In the genomic region with DNA sequence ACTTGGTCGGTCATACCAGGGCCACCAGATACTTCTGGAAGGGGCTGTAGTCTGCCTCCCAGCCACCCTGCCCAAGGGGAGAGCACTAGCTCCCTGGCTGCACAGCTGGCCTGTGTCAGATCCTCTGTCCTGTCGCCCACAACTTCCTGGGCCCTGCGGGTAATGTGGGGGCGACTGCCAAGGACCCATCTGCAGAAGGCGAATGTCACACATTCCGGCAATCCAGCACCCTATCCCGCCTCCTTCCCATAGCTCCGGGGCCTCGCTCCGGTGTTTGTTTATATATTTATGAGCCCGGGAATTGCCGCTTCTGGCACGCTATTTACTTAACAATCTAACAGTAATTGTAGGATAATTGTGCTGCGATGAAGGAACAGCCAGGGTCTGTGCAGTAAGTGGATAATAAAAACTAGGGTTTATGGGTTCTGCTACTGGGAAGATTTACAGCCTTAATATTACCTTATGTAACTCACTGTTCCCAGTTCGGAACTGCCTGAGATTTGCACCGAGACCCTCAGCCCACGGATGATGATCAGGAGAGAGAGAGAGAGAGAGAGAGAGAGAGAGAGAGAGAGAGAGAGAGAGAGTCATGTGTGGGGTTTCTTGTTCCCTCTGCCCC, we compare ENCODE assay signal across 14 mouse cellular contexts.
DNase-seq lines count a peak whose midpoint lies in the region; ATAC-seq lines count a peak whose summit lies in the region.
"Had no signal": no experiment of that assay in that cellular context is flagged by ENCODE, and none has a peak within 500 bp of the region (broad histone marks: within the 10 kb centered on the region; RNA-seq: fewer than 3 reads in every experiment).

No protein-coding gene starts in this region.

- no peak for ATAC-seq in monocyte, adult 5-6 weeks (replicated peaks; ENCODE audit: insufficient number of reproducible peaks, low FRiP score, low TSS enrichment, poor library complexity, severe bottlenecking)
- ATAC-seq in midbrain, embryonic 14.5 days (ENCODE audit: low FRiP score, low TSS enrichment), result no peak

- H3K4me1 ChIP-seq in midbrain, embryonic 14.5 days (ENCODE audit: control insufficient read depth, insufficient read depth, low read length), result no peaks in the 10 kb centered on the region
- H3K4me1 ChIP-seq: heart, embryonic 12.5 days; hindbrain, embryonic 10.5 days; midbrain, embryonic 12.5 days had no signal

- DNase-seq in kidney, postnatal 10 days, result peak; percentile 20
- no peak for DNase-seq in kidney, adult 18-20 months
- DNase-seq in forelimb bud, embryonic 11.5 days (ENCODE audit: low read depth, low spot score), result peak; percentile 27
- DNase-seq in kidney, postnatal 36 days, result peak; percentile 4 to 10
- peak; percentile 50 to 74 for DNase-seq in left cerebral cortex, postnatal 25 days (ENCODE audit: low spot score in 2 of 2)
- no peak for DNase-seq in midbrain, embryonic 14.5 days
- DNase-seq in cerebellum, adult 11-12 months, result no peak
- DNase-seq: adrenal gland, adult 2 months; thymus, adult 2 months had no signal

- intact Hi-C loops in left cerebral cortex, postnatal 25 days (cut with DNase I), result no loop called here

- no peak overlapping the region for H3K4me3 ChIP-seq in midbrain, embryonic 14.5 days (replicated peaks; ENCODE audit: low read depth, low read length)
- H3K4me3 ChIP-seq: heart, embryonic 12.5 days; hindbrain, embryonic 10.5 days; midbrain, embryonic 12.5 days had no signal

- H3K36me3 ChIP-seq in midbrain, embryonic 14.5 days (ENCODE audit: control insufficient read depth, insufficient read depth, low read length), result no peaks in the 10 kb centered on the region
- H3K36me3 ChIP-seq: heart, embryonic 12.5 days; hindbrain, embryonic 10.5 days; midbrain, embryonic 12.5 days had no signal

- no peaks in the 10 kb centered on the region for H3K27me3 ChIP-seq in midbrain, embryonic 14.5 days (ENCODE audit: control insufficient read depth, insufficient read depth, low read length)
- H3K27me3 ChIP-seq: heart, embryonic 12.5 days; midbrain, embryonic 12.5 days had no signal

- 88% methylated on average over 17 of the region's 17 CpGs for WGBS in midbrain, embryonic 14.5 days

- H3K27ac ChIP-seq in midbrain, embryonic 14.5 days (replicated peaks; ENCODE audit: low read depth, low read length), result no peak overlapping the region
- H3K27ac ChIP-seq: hindbrain, embryonic 10.5 days; liver, embryonic 14.5 days; midbrain, embryonic 12.5 days had no signal

- H3K9ac ChIP-seq in midbrain, embryonic 14.5 days (replicated peaks; ENCODE audit: low read length), result no peak overlapping the region
- H3K9ac ChIP-seq: heart, embryonic 12.5 days; liver, embryonic 14.5 days; midbrain, embryonic 12.5 days had no signal

- no peak overlapping the region for H3K4me2 ChIP-seq in midbrain, embryonic 14.5 days (ENCODE audit: low read length)
- H3K4me2 ChIP-seq: heart, embryonic 12.5 days; midbrain, embryonic 12.5 days had no signal

- no peaks in the 10 kb centered on the region for H3K9me3 ChIP-seq in midbrain, embryonic 14.5 days (ENCODE audit: control insufficient read depth, low read length)
- H3K9me3 ChIP-seq: hindbrain, embryonic 10.5 days; midbrain, embryonic 12.5 days had no signal

Comparison
In these comparisons a context has a peak if more than half of its experiments do, and no peak if none do; other contexts are left out.
1. DNase-seq: peak in kidney, postnatal 10 days (single experiment), forelimb bud, embryonic 11.5 days (single experiment), kidney, postnatal 36 days (2 of 2) and left cerebral cortex, postnatal 25 days (2 of 2); none in kidney, adult 18-20 months (single experiment), midbrain, embryonic 14.5 days (single experiment) and cerebellum, adult 11-12 months (single experiment).